Mouse (Mus musculus): ENCODE data around the gene Dusp28.

DNA sequence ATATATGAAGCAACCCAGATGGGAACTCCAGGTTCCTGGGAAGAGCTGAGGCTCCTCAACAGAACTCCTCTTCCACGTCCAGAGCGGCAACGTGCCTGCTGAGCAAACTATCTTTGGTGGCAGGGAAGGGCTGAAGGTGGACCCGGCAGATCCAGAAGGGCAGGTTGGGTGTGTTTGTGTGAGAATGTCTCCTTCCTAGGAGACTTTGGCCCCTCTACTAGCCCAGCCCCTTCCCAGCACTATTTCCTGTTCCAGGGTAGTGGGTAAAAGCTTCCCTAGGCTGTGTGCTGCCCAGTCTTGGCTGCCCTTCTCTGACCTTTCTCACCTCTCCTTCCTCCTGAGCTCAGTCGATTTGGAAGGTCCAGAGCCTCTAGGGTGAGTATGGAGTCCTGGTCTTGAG lies 43.8 kb downstream of the Dusp28 start, which contains the start of gene Gpr35:
- TF ChIP-seq CTCF (IDR thresholded peaks at IDR 0.05; ENCODE audit: borderline replicate concordance, insufficient read depth, low read depth, low read length) (no peak), POLR2A (IDR thresholded peaks at IDR 0.05; ENCODE audit: borderline replicate concordance, insufficient read depth, low read length) (no peak)
